Mouse (Mus musculus): ENCODE measurements around the gene Nr2c1. TPM values are rescaled to one million over a fixed set of nuclear protein-coding genes. Genes with fewer than 3 reads are reported as not detected.

The Nr2c1 gene
- polyA plus RNA-seq, 1 experiment, result 0.67 TPM

- Histone ChIP-seq H3K27me3 (replicated peaks) (peaks cover 2% of the 10 kb centered on the region), H3K9me3 (peaks cover 11% of the 10 kb centered on the region), H3K36me3 (replicated peaks; ENCODE audit: low read length) (no peaks in the 10 kb centered on the region), H3K4me3 (replicated peaks) (no peak overlapping the region), H3K4me1 (no peaks in the 10 kb centered on the region)
- TF ChIP-seq GATA1 (IDR thresholded peaks at IDR 0.05; ENCODE audit: borderline replicate concordance, low read length) (no peak), FLI1 (IDR thresholded peaks at IDR 0.05; ENCODE audit: low read length) (no peak)
Measured at GRCm38 (mm10) chr10:94235200-94235599, 87.4 kb downstream of the Nr2c1 start.

- no peaks in the 10 kb centered on the region for H3K4me1 ChIP-seq
- TF ChIP-seq FLI1 (IDR thresholded peaks at IDR 0.05; ENCODE audit: low read length), result no peak
- no peak for TF ChIP-seq GATA1 (IDR thresholded peaks at IDR 0.05; ENCODE audit: borderline replicate concordance, low read length)
- H3K4me3 ChIP-seq (replicated peaks), result no peak overlapping the region
- H3K9me3 ChIP-seq, result peaks cover 11% of the 10 kb centered on the region
- no peaks in the 10 kb centered on the region for H3K36me3 ChIP-seq (replicated peaks; ENCODE audit: low read length)
- H3K27me3 ChIP-seq (replicated peaks), result peaks cover 2% of the 10 kb centered on the region
Measured at GRCm38 (mm10) chr10:94241346-94241745, 93.5 kb downstream of the Nr2c1 start.

Other genes with a start within 250 kb of the Nr2c1 start
- 1.6 and 1.7 TPM in 2 replicates for gene Vezt, start 112.2 kb upstream of the Nr2c1 start, polyA plus RNA-seq (2012; ENCODE audit: insufficient read depth, low replicate concordance)
- gene Fgd6, start 112.0 kb upstream of the Nr2c1 start, polyA plus RNA-seq (2012; ENCODE audit: insufficient read depth, low replicate concordance), result 0.01 TPM in 1 of 2 replicates, not detected in the other
- 46.6 and 578 TPM in 2 replicates for gene Ndufa12, start 50.7 kb downstream of the Nr2c1 start, polyA plus RNA-seq (2012; ENCODE audit: insufficient read depth, low replicate concordance)
- not detected in 2 replicates for gene Gm4792, start 150.7 kb downstream of the Nr2c1 start, polyA plus RNA-seq (2012; ENCODE audit: insufficient read depth, low replicate concordance)
- 0.84 TPM in 1 of 2 replicates, not detected in the other for gene Tmcc3, start 163.9 kb downstream of the Nr2c1 start, polyA plus RNA-seq (2012; ENCODE audit: insufficient read depth, low replicate concordance)